Mouse (Mus musculus) limb, embryonic 10.5 days (tissue): ENCODE measurements around the gene Ercc5. TPM values are rescaled to one million over a fixed set of nuclear protein-coding genes. Genes with fewer than 3 reads are reported as not detected.

Experiments used
- DNase-seq: peaks from one replicate; pipeline ENCODE4 v3.0.0-alpha.2; 2017; ENCODE audit warnings: low spot score
- H3K27ac ChIP-seq: fragments of 300-500 bp; sonication (generic); 2 replicates; pipeline ENCODE4 v1.5.1; 2016; ENCODE audit warnings: mild to moderate bottlenecking
- H3K27me3 ChIP-seq: fragments of 300-500 bp; sonication (generic); 2 replicates; pipeline ENCODE4 v1.6.1; 2016; ENCODE audit warnings: low read depth, mild to moderate bottlenecking; ENCODE audit not compliant: poor library complexity, severe bottlenecking
- H3K36me3 ChIP-seq: fragments of 300-500 bp; sonication (generic); 2 replicates; pipeline ENCODE4 v1.6.1; 2016; ENCODE audit warnings: mild to moderate bottlenecking, moderate library complexity
- H3K4me1 ChIP-seq: fragments of 300-500 bp; sonication (generic); 2 replicates; pipeline ENCODE4 v1.6.1; 2016
- H3K4me3 ChIP-seq: fragments of 300-500 bp; sonication (generic); 2 replicates; pipeline ENCODE4 v1.5.1; 2016; ENCODE audit warnings: mild to moderate bottlenecking, moderate library complexity
- H3K9me3 ChIP-seq: fragments of 300-500 bp; sonication (generic); replicated peaks from 2 replicates; pipeline ENCODE4 v1.6.1; 2016; ENCODE audit warnings: mild to moderate bottlenecking
- WGBS: fragments of 180-500 bp; shearing (Covaris S2); methylation state at CpG from one replicate; pipeline ENCODE4 v1.1.7; 2016; 5-methylcytosine and 5-hydroxymethylcytosine counted together
- polyA plus RNA-seq: library from polyadenylated mRNA; unstranded; fragments of >200 nt; fragmentation: Nextera tagmentation; extraction: Ambion mirVana; gene quantifications from 2 replicates; pipeline ENCODE4 v1.2.1, GENCODE M21; 2016

Ercc5 gene
- polyA plus RNA-seq: 19.3 and 21.7 TPM in 2 replicates

DNA sequence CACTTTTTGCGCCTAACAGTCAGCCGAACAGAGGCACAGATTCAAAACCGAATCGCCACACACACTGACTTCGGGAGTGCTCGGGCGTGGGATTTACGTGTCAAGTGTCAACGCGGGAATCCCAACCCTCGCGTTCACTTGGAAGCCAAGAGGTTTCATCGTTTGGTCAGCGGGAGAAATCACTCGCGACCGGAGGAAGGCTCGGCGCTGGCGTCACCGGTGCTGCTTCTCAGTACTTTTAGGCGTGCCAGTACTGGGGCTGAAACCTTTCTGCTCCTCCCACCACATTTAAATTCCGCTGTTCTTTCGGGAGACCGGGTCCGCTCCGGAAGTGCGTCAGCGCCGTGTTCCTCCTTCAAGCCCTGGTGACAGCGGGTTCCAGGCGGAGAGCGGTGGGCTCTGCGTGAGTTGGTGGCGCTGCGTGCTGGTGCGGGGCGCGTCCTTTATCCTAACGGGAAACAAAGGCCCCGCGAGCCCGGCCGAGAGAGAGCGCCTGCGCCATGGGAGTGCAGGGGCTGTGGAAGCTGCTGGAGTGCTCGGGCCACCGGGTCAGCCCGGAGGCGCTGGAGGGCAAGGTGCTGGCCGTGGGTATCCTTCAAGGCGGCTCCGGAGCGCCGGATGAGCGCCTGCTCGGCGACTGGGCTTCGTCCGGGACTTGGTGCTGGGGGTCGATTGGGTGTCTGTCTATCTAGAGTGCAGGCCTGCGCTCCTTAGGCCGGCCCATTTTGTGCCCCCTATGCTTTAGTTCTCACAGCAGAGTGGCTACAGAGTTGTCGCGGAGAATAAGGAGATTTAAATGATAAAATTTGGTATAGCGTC, at the start of gene Ercc5:
Ercc5 (plus strand) TSS at position 182 of the 819 bp plus-strand sequence.
- H3K4me1 ChIP-seq: peaks cover 12% of the 10 kb centered on the region; the same call in 1 of the 2 replicates
- peak within 1 kb of the TSS; percentile 91 for H3K27ac ChIP-seq
- no peaks in the 10 kb centered on the region for H3K9me3 ChIP-seq
- H3K4me3 ChIP-seq: peak within 1 kb of the TSS; percentile 65
- no peaks in the 10 kb centered on the region for H3K27me3 ChIP-seq
- peaks cover 14% of the 10 kb centered on the region for H3K36me3 ChIP-seq
- under 1% methylated on average over 66 of the region's 66 CpGs for WGBS
- DNase-seq: peak; percentile 92

DNA sequence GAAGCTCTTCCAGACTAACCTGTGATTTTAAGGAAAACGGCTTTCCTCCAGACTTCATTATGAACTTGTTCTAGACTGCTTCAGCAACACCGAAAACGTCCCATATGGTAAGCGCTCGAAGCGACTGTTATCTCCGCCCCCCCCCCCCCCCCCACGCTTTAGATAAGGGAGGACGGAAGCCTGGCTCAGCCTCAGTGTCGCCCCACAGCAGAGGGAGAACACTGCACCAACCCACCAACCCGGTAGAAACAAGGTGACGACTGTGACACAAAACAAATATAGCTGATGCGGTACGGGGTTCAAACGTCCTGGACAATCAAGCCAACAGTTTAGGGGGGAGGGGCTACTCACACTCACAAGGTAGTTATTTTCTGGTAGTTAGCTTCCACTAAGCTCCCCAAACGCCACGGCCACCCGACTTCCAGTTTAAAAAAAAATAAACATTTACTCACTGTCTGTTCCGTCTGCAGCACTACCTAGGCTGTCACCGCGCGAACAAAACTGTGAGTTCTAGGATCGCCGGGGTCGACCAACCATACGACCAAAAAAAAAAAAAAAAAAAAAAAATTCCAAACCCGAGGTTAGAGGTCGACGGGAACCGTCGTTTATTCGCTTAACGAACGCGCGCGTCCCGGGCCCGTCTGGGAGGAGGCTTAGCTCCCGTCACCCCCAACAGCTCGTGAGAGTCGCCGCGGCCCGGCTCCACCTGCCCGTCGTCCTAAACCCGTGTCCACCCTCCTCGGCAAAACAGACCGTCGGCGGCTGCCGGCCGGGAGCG, 45.9 kb upstream of the Ercc5 start:
- Histone ChIP-seq H3K4me1 (peaks cover 13% of the 10 kb centered on the region), H3K36me3 (peaks cover 46% of the 10 kb centered on the region), H3K27me3 (no peaks in the 10 kb centered on the region), H3K27ac (peak overlapping the region; percentile 89), H3K9me3 (no peaks in the 10 kb centered on the region), H3K4me3 (peak overlapping the region; percentile 75)
- WGBS: under 1% methylated on average over 55 of the region's 55 CpGs
- peak; percentile 58 for DNase-seq

DNA sequence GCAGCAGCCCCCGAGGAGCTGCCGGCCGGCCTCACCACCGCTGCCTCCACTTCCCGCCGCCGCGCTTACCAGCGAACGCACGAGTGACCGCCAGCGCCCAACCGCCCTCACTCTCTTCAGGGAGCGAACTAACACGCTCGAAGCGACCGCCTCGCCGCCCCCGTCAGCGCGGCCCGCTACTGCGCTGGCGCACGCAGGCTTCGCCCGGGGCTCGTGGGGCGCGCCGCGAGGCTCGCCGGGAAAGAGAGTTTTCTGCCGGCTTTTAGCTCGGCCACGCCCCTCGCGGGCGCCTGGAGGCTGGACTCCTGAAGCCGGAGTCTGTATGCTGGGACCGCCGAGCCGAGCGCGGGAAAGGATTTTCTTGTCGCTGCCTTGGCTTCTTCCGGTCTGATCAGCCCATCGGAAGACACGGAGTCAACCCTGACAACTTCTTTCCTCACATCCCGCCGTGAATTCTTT, 45.3 kb upstream of the Ercc5 start, which contains the start of gene Tex30:
Tex30 (minus strand) TSS at position 183 of the 459 bp plus-strand sequence.
- under 1% methylated on average over 55 of the region's 55 CpGs for WGBS
- Histone ChIP-seq H3K36me3 (peaks cover 46% of the 10 kb centered on the region), H3K4me3 (peak within 1 kb of the TSS; percentile 75), H3K27me3 (no peaks in the 10 kb centered on the region), H3K4me1 (peaks cover 13% of the 10 kb centered on the region), H3K9me3 (no peaks in the 10 kb centered on the region), H3K27ac (peak within 1 kb of the TSS; percentile 89)
- DNase-seq: peak; percentile 95

DNA sequence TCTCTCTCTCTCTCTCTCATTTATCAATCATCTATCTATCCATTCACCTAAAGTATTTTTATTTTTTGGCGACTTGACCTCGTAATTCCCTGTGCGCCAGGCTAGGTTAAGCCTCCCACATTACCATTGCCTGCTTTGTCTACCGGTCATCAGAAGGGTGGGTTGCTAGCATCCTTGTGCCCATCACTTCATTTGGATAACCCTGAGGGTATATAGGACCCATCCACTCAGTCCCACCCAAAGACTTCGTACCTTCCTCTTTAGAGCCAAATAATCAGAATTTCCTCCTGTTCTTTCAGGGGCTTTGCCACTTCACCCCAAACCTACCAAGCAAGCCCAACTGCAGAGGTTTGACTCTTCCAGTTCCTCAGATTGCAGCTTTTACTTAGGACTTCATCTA, 44.6 kb upstream of the Ercc5 start:
- H3K9me3 ChIP-seq: no peaks in the 10 kb centered on the region
- peak overlapping the region; percentile 89 for H3K27ac ChIP-seq
- no peaks in the 10 kb centered on the region for H3K27me3 ChIP-seq
- 20% methylated on average over 5 of the region's 5 CpGs for WGBS
- peak overlapping the region; percentile 75 for H3K4me3 ChIP-seq
- peaks cover 46% of the 10 kb centered on the region for H3K36me3 ChIP-seq
- peak; percentile 33 for DNase-seq
- peaks cover 13% of the 10 kb centered on the region for H3K4me1 ChIP-seq

DNA sequence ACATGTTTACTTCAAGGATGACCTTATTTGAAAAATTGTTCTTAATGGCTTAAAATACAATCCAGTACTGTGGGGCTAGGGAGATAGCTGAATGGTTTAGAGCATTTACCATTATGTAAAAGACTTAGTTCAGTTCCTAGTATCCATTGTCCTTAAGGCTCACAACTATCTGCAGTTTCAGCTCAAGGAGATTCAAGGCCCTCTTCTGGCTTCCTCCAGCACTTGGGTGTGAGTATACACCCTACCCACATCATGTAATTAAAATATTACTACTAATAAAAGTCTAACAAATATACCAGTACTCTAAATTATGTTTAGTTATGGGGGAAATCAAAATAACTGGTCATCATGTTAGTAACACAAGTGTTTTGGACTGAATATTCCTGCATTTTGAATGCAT, 30.0 kb upstream of the Ercc5 start:
- H3K4me3 ChIP-seq: peak overlapping the region; percentile 77
- H3K27ac ChIP-seq: peak overlapping the region; percentile 97
- H3K27me3 ChIP-seq: no peaks in the 10 kb centered on the region
- H3K36me3 ChIP-seq: peaks cover 48% of the 10 kb centered on the region
- H3K4me1 ChIP-seq: peaks cover 12% of the 10 kb centered on the region
- H3K9me3 ChIP-seq: no peaks in the 10 kb centered on the region
- no peak for DNase-seq

DNA sequence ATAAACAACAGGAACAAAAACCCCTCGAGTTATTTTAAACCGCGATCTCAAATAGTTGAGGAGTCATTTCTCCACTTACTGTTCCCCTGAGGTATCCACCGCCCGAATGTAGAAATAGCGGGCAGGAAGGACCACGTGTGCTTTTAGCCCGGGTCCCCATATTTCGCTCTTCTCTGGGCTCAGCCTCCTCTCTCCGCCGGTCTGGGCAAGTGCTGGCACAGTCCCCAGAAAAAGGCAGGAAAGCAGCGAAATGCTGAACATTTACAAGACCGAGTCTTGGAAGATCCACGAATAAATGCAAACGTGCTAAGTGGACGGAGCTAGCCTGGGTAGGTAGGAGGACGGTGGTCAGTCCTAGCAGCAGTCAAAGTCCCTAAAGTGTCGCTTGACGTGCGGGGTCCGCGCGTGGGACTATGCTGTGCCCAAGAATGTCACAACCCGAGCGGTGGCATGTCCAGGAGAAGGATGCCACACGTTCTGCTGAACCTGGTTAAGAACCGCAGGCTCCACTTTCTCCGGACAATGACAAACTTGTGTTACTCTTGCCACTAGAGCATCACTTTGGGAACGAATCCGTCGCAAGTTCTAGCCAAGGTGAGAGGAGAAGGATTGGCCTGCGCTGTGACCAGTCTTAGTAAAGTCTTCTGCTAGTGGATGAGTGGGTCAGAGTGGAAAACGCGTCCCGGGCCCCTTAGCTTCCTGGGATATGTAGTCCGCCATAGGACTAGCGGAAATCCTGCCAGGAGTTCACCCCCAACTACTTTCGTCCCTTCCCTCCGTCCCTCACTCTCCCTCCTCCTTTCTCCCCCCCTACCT, 29.1 kb upstream of the Ercc5 start, which contains the start of the genes Kdelc1 and Bivm:
Kdelc1 (minus strand) TSS at position 570 of the 816 bp plus-strand sequence.
Bivm (plus strand) TSS at position 719 of the 816 bp plus-strand sequence.
- Histone ChIP-seq H3K4me1 (peaks cover 12% of the 10 kb centered on the region), H3K27me3 (no peaks in the 10 kb centered on the region), H3K4me3 (peak within 1 kb of the TSS; percentile 77), H3K27ac (peak within 1 kb of the TSS; percentile 97), H3K36me3 (peaks cover 47% of the 10 kb centered on the region), H3K9me3 (no peaks in the 10 kb centered on the region)
- DNase-seq: peak; percentile 85
- under 1% methylated on average over 39 of the region's 39 CpGs for WGBS

DNA sequence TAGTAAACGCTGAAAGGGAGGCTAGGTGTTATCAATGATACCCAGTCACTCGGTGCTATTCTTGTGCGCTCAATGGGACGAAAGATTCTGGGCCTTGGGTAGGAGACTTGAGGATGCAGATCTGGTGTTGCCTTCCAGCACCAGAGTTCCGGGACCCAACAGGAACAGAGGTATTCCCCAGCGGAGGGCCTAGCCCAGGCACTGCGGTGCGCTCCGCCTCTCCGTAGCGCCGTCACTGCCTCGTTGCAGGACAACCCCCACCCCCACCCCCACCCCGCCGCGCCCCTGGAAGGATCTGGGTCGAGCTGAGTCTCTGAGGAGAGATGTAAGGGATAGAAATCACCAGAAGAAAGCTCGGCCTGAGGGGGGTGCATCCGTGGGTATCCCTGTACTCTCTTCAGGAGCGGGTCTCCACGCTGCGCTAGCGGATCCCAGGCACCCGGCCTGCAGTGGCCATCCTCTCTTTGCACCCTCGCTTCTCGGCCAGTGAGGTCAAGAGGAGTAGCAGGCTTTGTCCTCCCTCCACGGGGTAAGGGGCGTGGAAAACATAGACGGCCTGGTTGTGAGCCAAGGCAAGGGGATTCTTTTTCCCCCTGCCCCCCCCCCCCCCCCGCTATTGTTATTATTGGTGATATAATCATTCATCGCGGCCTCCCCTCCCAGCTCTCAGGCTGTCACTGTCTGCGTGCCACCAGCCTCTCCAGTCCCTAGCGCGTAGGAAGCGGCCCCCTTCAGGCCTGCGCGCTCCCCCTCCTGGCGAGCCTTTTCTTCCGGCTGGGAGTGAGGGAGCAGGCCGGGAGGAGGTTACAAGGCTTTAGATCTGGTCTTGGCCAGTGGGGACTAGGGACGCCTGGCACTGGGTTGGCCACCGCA, 28.1 kb upstream of the Ercc5 start:
- peak; percentile 88 for DNase-seq
- WGBS: under 1% methylated on average over 42 of the region's 43 CpGs
- Histone ChIP-seq H3K9me3 (no peaks in the 10 kb centered on the region), H3K27ac (peak overlapping the region; percentile 97), H3K27me3 (no peaks in the 10 kb centered on the region), H3K36me3 (peaks cover 47% of the 10 kb centered on the region), H3K4me1 (peaks cover 12% of the 10 kb centered on the region), H3K4me3 (peak overlapping the region; percentile 77)

DNA sequence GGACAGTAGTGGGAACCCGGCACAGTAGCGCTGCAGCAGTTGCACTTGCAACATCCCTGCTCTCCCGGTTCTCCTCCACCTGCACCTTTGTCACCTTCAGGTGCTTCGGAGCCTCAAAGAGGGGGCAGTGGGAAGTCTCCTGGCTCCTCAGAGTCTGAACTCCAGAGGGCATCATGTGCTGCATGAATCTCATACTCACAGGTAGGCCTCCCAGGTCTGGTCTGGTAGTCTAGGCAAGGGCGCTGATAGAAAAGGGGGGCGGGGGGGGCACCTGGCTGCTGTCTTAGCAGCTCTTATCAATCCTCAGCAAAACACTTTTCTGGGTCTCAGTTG, 27.5 kb upstream of the Ercc5 start:
- peaks cover 12% of the 10 kb centered on the region for H3K4me1 ChIP-seq
- 5% methylated on average over 6 of the region's 6 CpGs for WGBS
- peak overlapping the region; percentile 77 for H3K4me3 ChIP-seq
- H3K36me3 ChIP-seq: peaks cover 47% of the 10 kb centered on the region
- no peaks in the 10 kb centered on the region for H3K27me3 ChIP-seq
- DNase-seq: no peak
- no peaks in the 10 kb centered on the region for H3K9me3 ChIP-seq
- peak overlapping the region; percentile 97 for H3K27ac ChIP-seq

DNA sequence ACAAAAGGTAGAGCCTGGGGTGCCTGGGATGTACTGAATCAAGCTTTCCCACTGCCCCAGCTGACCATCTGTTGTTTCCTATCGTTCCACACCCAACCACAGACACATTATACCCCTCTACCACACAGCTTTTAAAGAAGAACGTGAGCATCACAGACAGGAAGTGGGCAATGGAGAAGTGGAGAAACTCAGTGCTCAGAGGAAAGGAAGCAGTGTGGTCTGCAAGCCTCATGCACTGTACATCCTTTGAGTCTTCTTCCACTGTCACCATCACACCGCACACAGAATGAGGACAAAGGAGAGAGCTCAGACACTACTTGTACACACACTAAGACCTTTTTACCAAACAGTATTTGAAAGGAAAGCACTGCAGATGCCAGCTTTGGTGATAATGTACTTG, 25.3 kb upstream of the Ercc5 start:
- H3K27ac ChIP-seq: no peak overlapping the region
- WGBS: 92% methylated on average over 3 of the region's 3 CpGs
- peaks cover 45% of the 10 kb centered on the region for H3K36me3 ChIP-seq
- H3K4me1 ChIP-seq: peaks cover 12% of the 10 kb centered on the region
- H3K9me3 ChIP-seq: no peaks in the 10 kb centered on the region
- DNase-seq: no peak
- H3K4me3 ChIP-seq: no peak overlapping the region
- no peaks in the 10 kb centered on the region for H3K27me3 ChIP-seq

DNA sequence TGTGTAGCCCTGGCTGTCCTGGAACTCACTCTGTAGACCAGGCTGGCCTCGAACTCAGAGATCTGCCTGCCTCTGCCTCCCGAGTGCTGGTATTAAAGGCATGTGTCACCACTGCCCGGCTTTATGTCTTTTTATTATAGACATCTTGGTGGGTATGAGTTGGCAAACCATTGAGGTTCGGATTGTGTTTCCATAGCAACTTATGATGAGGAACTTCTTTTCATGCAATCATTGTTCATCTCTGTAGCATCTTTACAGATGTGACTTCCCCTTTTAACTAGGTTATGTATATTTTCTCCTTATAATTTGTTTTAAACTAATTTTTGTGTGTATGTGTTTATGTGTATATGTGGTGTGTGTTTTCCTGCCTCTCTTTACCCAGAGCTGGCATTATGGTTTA, 22.0 kb upstream of the Ercc5 start:
- peaks cover 2% of the 10 kb centered on the region for H3K4me1 ChIP-seq
- DNase-seq: no peak
- peaks cover 77% of the 10 kb centered on the region for H3K36me3 ChIP-seq
- H3K4me3 ChIP-seq: no peak overlapping the region
- H3K9me3 ChIP-seq: no peaks in the 10 kb centered on the region
- H3K27me3 ChIP-seq: no peaks in the 10 kb centered on the region
- no peak overlapping the region for H3K27ac ChIP-seq
- 91% methylated on average over 4 of the region's 4 CpGs for WGBS

DNA sequence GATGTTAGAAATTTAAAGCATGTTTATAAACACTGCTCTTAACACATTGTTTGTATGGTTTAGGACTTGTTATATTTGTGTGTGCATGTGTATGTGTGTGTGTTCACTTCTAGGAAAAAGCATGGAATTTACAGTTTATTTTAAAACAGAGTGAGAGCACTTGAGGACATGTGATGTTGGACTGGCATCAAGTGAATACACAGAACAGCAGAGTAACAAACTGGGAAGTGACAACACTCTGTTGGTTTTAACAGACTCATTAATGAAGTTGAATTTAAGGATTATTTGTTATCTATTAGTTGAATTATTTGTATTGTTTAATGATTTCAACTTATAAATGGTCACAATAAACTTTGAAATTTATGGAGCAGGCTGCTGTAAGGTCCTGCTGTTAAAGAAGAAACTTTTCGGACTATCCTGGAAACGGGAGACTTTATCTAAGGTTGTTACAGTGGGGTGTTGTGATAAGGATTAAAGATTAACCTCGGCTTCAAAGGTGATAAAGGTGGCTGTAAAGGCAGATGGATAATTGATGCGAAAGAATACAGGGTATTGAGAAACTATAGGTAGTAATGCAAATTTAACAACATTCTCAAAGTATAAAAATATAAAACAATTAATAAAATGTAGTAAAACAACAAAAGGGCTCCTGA, 17.5 kb upstream of the Ercc5 start:
- Histone ChIP-seq H3K36me3 (peaks cover 72% of the 10 kb centered on the region), H3K27ac (no peak overlapping the region), H3K27me3 (no peaks in the 10 kb centered on the region), H3K4me3 (no peak overlapping the region), H3K4me1 (no peaks in the 10 kb centered on the region), H3K9me3 (no peaks in the 10 kb centered on the region)
- 90% methylated on average over 4 of the region's 4 CpGs for whole genome bisulfite sequencing
- no peak for DNase-seq
